Mouse (Mus musculus) hematopoietic stem cell, adult 5-6 weeks (primary cell): ENCODE results near the gene Kdelr3. TPM values are rescaled to one million over a fixed set of nuclear protein-coding genes. Genes with fewer than 3 reads are reported as not detected.

Experiments
- ATAC-seq, 2 experiments: fragments of 125-278 bp in 1 of 2; replicated peaks in 1 of 2; 2 replicates each; pipeline ENCODE4 v1.8.0; 2016 to 2017; ENCODE audit warnings: inconsistent platforms in 2 of 2, mild to moderate bottlenecking in 2 of 2, moderate number of reproducible peaks in 2 of 2, low read depth in 1 of 2, moderate TSS enrichment in 1 of 2; ENCODE audit not compliant: low FRiP score in 2 of 2, poor library complexity in 2 of 2, severe bottlenecking in 2 of 2, insufficient read depth in 1 of 2, low TSS enrichment in 1 of 2
- total RNA-seq: library from RNA; stranded (forward); fragments of 172-1452, 232-1000 nt; gene quantifications from 2 replicates; pipeline ENCODE4 v1.2.3, GENCODE M21; 2017

Gene Kdelr3
- not detected in 2 replicates for total RNA-seq

GRCm38 (mm10) chr15:79516171-79517096, at the start of gene Kdelr3:
Kdelr3 (plus strand) TSS chr15:79516411.
- ATAC-seq = peak; percentile 9 to 27; a peak in 1 of 4 replicates

- ATAC-seq = peak; percentile 80 to 93
Observed at GRCm38 (mm10) chr15:79466601-79467286, 49.5 kb upstream of the Kdelr3 start.

- ATAC-seq = no peak
Observed at GRCm38 (mm10) chr15:79469577-79469976, 46.6 kb upstream of the Kdelr3 start.

GRCm38 (mm10) chr15:79470583-79470982, 45.6 kb upstream of the Kdelr3 start:
- no peak for ATAC-seq

GRCm38 (mm10) chr15:79471095-79471494, 45.1 kb upstream of the Kdelr3 start:
- ATAC-seq = no peak

- ATAC-seq = no peak
Observed at GRCm38 (mm10) chr15:79473042-79473441, 43.2 kb upstream of the Kdelr3 start.

GRCm38 (mm10) chr15:79473638-79474355, 42.4 kb upstream of the Kdelr3 start:
- no peak for ATAC-seq

- no peak for ATAC-seq
Observed at GRCm38 (mm10) chr15:79477227-79477626, 39.0 kb upstream of the Kdelr3 start.

GRCm38 (mm10) chr15:79481181-79481688, 35.0 kb upstream of the Kdelr3 start:
- no peak for ATAC-seq

- ATAC-seq = no peak
Observed at GRCm38 (mm10) chr15:79489463-79489862, 26.7 kb upstream of the Kdelr3 start.

GRCm38 (mm10) chr15:79493527-79493926, 22.7 kb upstream of the Kdelr3 start:
- peak in 1 of 2 experiments; percentile 19; a peak in 1 of 4 replicates for ATAC-seq

- no peak for ATAC-seq
Observed at GRCm38 (mm10) chr15:79500110-79500509, 16.1 kb upstream of the Kdelr3 start.

GRCm38 (mm10) chr15:79502891-79503341, 13.3 kb upstream of the Kdelr3 start:
- ATAC-seq = no peak

GRCm38 (mm10) chr15:79503438-79503837, 12.8 kb upstream of the Kdelr3 start:
- ATAC-seq = no peak

GRCm38 (mm10) chr15:79504707-79505452, 11.3 kb upstream of the Kdelr3 start, which contains the start of gene Kcnj4:
Kcnj4 (minus strand) TSS chr15:79505241.
- ATAC-seq = no peak

- ATAC-seq = no peak
Observed at GRCm38 (mm10) chr15:79505616-79506283, 10.5 kb upstream of the Kdelr3 start.
